Mouse (Mus musculus) gastrocnemius, postnatal 25 days (tissue): ENCODE results near the gene Zbtb38. TPM values are rescaled to one million over a fixed set of nuclear protein-coding genes. Genes with fewer than 3 reads are reported as not detected.

Experiments
- DNase-seq: peaks from one replicate; pipeline ENCODE4 v3.0.0; 2022
- total RNA-seq, 2 experiments: library from RNA; stranded (reverse); gene quantifications; 1 replicate in 1 of 2; 2 replicates in 1 of 2; pipeline ENCODE4 v1.2.3; 2021

The Zbtb38 gene
- total RNA-seq, 2 experiments from 2014 or later: 19.3 to 19.8 TPM

- DNase-seq: peak; percentile 69
Measured at GRCm38 (mm10) chr9:96758749-96759597, 6.3 kb upstream of the Zbtb38 start.

DNA sequence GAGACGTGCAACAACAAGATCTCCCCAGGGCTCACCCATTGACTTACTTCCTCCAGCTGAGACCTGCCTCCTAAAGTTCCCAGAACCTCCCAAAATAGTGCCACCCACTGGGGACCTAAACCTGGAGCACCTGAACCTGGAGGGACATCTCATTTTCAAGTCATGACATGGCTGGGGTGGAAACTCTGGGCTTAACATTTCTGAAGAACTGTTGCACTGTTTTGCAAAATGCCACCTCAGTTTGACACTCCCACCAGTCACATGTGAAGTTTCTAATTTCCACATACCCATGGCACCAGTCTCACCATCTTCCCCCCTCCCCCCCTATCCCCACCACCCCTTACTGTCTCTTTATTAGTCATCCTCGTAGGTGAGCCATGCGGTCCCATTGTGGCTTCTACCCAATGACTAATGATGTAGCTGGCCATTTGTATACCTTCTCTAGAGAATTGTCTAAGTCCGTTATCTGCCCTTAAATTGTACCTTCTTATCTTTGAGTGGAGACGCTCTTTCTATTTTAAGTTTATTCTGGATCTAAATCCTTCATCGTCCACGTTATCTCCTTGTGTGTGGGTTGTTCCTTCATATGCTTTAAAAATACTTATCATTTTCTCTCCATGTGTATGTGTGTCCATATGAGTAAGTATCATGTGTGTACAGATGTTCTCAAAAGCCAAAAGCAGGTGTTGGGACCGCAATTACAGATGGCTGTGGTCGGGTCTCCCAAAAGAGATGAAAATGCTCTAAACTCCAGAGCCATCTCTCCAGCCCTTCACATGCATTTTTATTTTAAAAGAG, 4.2 kb upstream of the Zbtb38 start:
- DNase-seq: no peak

- DNase-seq: no peak
Measured at GRCm38 (mm10) chr9:96755761-96756160, 3.1 kb upstream of the Zbtb38 start.

DNA sequence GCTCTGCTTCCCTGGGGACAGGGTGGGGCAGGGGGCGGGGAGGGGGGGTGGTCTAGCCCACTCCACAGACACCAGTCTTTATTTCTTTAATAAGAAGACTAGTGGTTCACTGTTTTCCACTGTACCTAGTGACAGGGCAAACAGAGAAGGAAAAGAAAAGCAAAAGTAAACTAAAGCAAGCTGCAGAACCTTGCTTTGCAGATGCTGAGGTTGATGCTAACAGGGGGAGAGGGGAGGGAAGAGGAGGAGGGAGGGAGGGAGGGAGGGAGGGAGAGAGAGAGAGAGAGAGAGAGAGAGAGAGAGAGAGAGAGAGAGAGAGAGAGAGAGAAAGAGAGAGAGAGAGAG, 2.0 kb upstream of the Zbtb38 start:
- no peak for DNase-seq

DNA sequence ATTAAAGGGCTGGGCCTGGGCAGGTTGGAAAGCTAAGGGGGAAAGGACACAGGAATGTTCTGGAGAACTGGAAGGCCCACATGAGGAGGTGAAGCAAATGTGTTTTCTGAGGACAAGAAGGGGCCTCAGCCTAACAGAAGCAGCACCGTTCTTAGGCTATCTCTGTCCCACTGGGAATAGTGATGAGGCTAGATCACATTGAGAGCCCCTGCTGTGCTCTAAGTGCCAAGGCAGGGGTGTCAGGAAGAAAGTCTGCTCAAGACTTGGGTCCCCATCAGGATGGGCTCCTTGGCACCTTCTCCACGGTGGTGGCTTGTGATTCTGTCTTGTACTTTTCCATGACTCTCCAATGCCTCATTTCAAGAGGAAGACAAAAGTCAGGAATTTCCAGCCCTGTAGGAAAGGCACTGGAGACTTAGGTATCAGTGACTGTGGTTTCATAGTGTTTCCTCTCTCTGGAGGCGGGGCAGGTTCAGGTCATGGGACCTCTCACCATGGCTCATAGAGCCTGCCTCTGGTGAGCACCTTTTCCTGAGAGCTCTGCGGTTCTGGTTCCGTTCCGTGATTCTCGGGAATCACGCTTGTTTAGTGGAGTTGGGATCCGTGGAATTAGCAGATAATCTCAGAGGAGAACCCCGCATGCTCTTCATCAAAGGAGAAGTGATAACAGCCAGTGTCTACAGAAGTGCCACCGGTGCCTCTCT, 1.4 kb upstream of the Zbtb38 start:
- no peak for DNase-seq

GRCm38 (mm10) chr9:96753392-96753791, 761 bp upstream of the Zbtb38 start:
- no peak for DNase-seq

GRCm38 (mm10) chr9:96751821-96752602, 619 bp downstream of the Zbtb38 start:
- DNase-seq: no peak

DNA sequence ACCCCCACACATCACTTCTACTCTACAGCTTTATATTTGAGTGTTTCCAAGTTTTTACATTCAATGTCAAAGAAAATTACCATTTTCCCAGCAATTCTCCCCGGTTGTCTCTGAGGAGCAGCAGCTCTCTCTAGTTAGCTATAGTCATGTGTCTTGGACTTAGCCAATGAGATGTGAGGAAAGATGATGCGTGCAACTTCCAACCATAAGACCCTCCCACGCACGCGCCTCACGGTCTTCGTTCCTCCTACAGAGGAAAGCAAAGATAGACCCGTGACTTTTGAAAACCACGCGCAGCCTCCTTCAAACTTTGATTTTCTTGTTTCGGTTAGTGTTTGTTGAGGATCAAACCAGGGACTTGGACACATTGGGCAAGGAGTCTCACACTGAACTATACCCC, 2.0 kb downstream of the Zbtb38 start:
- DNase-seq: no peak

GRCm38 (mm10) chr9:96746527-96746926, 6.1 kb downstream of the Zbtb38 start:
- no peak for DNase-seq

DNA sequence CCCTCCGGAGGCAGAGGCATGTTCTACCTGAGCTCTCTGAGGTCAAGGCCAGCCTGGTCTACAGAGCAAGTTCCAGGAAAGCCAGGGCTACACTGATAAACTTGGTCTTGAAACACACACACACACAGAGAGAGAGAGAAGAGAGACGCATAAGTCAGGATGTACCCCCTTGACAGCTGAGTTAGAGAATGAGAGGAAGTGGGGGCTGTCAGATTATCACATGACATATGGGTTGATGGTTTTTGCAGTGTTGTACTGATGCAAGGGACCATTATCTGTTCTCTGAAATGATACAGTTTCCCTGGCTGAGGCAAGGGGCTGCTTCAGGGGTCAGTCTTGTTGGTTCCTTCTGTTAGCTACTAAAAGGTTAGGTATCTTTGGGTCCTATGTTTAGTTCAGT, 7.7 kb downstream of the Zbtb38 start:
- DNase-seq: no peak

DNA sequence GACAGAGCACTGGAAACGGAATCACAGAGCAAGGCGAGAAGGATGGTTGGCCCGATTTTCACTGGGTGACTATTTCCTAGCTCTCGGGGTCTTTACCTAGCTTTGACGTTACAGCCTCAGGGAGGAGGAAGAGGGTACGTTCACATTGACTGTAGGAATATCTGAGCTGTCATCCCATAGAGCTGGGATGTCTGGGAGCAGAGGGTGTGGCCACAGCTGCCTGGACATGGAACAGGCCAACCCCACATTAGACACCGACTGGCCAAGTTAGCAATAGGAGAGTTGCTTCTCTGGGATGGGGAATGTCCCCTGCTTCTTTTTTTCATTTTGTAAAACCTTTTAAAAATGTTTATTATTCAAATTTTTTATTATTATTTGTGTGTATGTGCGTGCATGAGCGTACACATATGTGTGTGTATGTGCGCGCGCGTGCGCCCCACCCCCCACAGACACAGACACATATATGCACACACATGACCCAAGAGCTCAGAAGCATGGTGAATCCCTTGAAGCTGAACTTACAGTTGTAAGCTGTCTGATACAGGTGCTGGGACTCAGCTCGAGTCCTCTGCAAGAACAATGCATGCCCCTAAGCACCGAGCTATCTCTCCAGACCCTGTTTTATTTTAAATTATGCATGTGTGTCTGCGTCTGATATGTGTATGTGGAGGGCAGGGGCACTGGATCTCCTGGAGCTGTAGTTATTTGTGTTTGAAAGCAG, 11.1 kb downstream of the Zbtb38 start:
- no peak for DNase-seq

GRCm38 (mm10) chr9:96740712-96741364, 11.8 kb downstream of the Zbtb38 start:
- DNase-seq: no peak

GRCm38 (mm10) chr9:96739808-96740711, 12.6 kb downstream of the Zbtb38 start:
- no peak for DNase-seq

GRCm38 (mm10) chr9:96738563-96739355, 13.9 kb downstream of the Zbtb38 start:
- no peak for DNase-seq

DNA sequence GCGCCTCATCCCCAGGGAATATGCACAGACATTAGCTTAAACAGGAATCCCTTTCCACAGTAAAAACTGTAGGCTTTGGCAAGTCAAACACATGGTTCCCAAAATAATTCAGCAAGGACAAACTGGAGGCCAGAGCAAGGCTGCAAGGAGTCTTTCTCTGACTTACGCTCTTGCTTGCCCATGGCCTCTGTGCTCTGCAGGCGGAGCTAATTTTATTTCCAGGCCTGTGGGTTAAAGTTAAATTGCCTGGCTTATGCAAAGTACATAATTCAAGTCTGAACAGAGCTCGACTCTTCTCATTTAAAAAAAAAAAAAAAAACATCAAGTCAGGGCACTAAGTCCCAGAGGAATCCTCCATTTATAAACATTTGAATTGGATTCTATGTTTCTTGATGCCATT, 16.7 kb downstream of the Zbtb38 start:
- no peak for DNase-seq

DNA sequence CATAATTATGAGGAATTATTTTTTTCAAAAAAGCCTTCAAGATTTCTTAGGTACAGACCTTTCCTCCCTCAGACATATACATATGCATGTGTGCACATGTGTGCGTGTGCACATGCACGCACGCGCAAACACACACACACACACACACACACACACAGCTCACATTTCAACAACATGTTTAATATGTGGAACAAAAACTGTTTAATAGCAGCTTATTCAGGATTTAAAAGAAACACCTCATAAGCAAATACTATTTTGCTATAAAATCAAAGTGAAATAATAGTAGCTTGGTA, 19.3 kb downstream of the Zbtb38 start:
- DNase-seq: no peak

GRCm38 (mm10) chr9:96732644-96733424, 19.8 kb downstream of the Zbtb38 start:
- DNase-seq: no peak

- no peak for DNase-seq
Measured at GRCm38 (mm10) chr9:96731961-96732511, 20.6 kb downstream of the Zbtb38 start.
